Mouse (Mus musculus) cerebellum, adult 8-10 months (tissue): ENCODE results near the gene Slc22a23.
"Not testable (repeated sequence)": the region's sequence is repeated elsewhere in the genome, so short reads cannot be mapped to it uniquely, and the experiment has no call there.

Experiments
- DNase-seq: peaks from one replicate; pipeline ENCODE4 v3.0.0; 2022

The Slc22a23 gene

GRCm38 (mm10) chr13:34345128-34346085, at the start of gene Slc22a23:
Gene Slc22a23, minus strand, starts transcription at chr13:34345182.
- peak; percentile 89 for DNase-seq

- DNase-seq = not testable (repeated sequence)
These were observed 49.3 kb upstream of the Slc22a23 start for GRCm38 (mm10) chr13:34394305-34394704.

- DNase-seq = no peak
These were observed 47.4 kb upstream of the Slc22a23 start for GRCm38 (mm10) chr13:34392376-34392775.

GRCm38 (mm10) chr13:34388219-34388618, 43.2 kb upstream of the Slc22a23 start:
- no peak for DNase-seq

- DNase-seq = no peak
These were observed 38.4 kb upstream of the Slc22a23 start for GRCm38 (mm10) chr13:34383416-34383815.

- DNase-seq = no peak
These were observed 33.9 kb upstream of the Slc22a23 start for GRCm38 (mm10) chr13:34378926-34379325.

- DNase-seq = no peak
These were observed 30.2 kb upstream of the Slc22a23 start for GRCm38 (mm10) chr13:34375145-34375544.

- DNase-seq = no peak
These were observed 28.0 kb upstream of the Slc22a23 start for GRCm38 (mm10) chr13:34372870-34373478.

- DNase-seq = no peak
These were observed 27.2 kb upstream of the Slc22a23 start for GRCm38 (mm10) chr13:34371951-34372869.

- no peak for DNase-seq
These were observed 25.4 kb upstream of the Slc22a23 start for GRCm38 (mm10) chr13:34370281-34370825.

- DNase-seq = no peak
These were observed 20.2 kb upstream of the Slc22a23 start for GRCm38 (mm10) chr13:34365226-34365625.

GRCm38 (mm10) chr13:34355656-34356055, 10.7 kb upstream of the Slc22a23 start:
- no peak for DNase-seq

GRCm38 (mm10) chr13:34354830-34355624, 10.0 kb upstream of the Slc22a23 start:
- no peak for DNase-seq

GRCm38 (mm10) chr13:34353241-34353640, 8.3 kb upstream of the Slc22a23 start:
- DNase-seq = no peak

GRCm38 (mm10) chr13:34351437-34351836, 6.5 kb upstream of the Slc22a23 start:
- no peak for DNase-seq

GRCm38 (mm10) chr13:34347960-34348889, 3.2 kb upstream of the Slc22a23 start:
- DNase-seq = no peak

- no peak for DNase-seq
These were observed 1.8 kb upstream of the Slc22a23 start for GRCm38 (mm10) chr13:34346748-34347147.

- no peak for DNase-seq
These were observed 1.3 kb upstream of the Slc22a23 start for GRCm38 (mm10) chr13:34346238-34346637.

GRCm38 (mm10) chr13:34344376-34345127, 430 bp downstream of the Slc22a23 start:
- DNase-seq = no peak
